Mouse (Mus musculus) embryonic facial prominence, embryonic 10.5 days (tissue): Measurements from ENCODE around the gene Mgarp. TPM values are rescaled to one million over a fixed set of nuclear protein-coding genes. Genes with fewer than 3 reads are reported as not detected.
"Not testable (repeated sequence)": the region's sequence is repeated elsewhere in the genome, so short reads cannot be mapped to it uniquely, and the experiment has no call there.

ENCODE experiments used
- DNase-seq: peaks from one replicate; pipeline ENCODE4 v3.0.0-alpha.2; 2017; ENCODE audit warnings: low spot score
- H3K27ac ChIP-seq: fragments of 300-500 bp; sonication (generic); replicated peaks from 2 replicates; pipeline ENCODE4 v1.5.1; 2016; ENCODE audit warnings: mild to moderate bottlenecking
- H3K27me3 ChIP-seq: fragments of 300-500 bp; sonication (generic); replicated peaks from 2 replicates; pipeline ENCODE4 v1.6.1; 2016; ENCODE audit warnings: low read depth, mild to moderate bottlenecking; ENCODE audit not compliant: poor library complexity, severe bottlenecking
- H3K36me3 ChIP-seq: fragments of 300-500 bp; sonication (generic); replicated peaks from 2 replicates; pipeline ENCODE4 v1.6.1; 2016; ENCODE audit warnings: mild to moderate bottlenecking, moderate library complexity
- H3K4me1 ChIP-seq: fragments of 300-500 bp; sonication (generic); 2 replicates; pipeline ENCODE4 v1.6.1; 2016
- H3K4me3 ChIP-seq: fragments of 300-500 bp; sonication (generic); 2 replicates; pipeline ENCODE4 v1.5.1; 2016; ENCODE audit warnings: mild to moderate bottlenecking, moderate library complexity
- H3K9me3 ChIP-seq: fragments of 300-500 bp; sonication (generic); 2 replicates; pipeline ENCODE4 v1.6.1; 2016; ENCODE audit warnings: mild to moderate bottlenecking
- WGBS: fragments of 180-500 bp; shearing (Covaris S2); methylation state at CpG from one replicate; pipeline ENCODE4 v1.1.7; 2016; 5-methylcytosine and 5-hydroxymethylcytosine counted together
- polyA plus RNA-seq: library from polyadenylated mRNA; unstranded; fragments of >200 nt; fragmentation: Nextera tagmentation; extraction: Ambion mirVana; gene quantifications from 2 replicates; pipeline ENCODE4 v1.2.1, GENCODE M21; 2016

Gene Mgarp
- polyA plus RNA-seq, 1 experiment from 2014 or later = 8.7 TPM

DNA sequence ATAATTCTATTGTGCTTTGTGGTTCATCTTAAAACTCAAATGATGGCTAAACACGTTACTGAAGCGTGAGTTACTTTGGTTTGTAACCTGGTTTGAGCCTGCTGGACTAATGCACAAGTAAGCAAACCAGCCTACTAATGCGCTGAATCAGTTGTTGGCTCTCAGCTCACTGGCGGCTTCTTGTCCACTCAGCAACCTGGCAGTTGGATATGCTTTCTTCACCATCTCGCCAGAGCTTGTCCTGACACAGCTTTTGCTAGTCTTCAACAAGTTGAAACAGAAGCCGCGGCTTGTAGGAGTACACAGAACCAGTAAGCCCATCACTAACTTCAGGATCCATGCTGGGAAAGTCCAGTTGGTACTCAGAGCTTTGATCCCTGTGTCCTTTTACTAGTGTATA lies 15.9 kb upstream of the Mgarp start:
- Histone ChIP-seq H3K27ac (no peak overlapping the region), H3K4me1 (peaks cover 21% of the 10 kb centered on the region), H3K27me3 (no peaks in the 10 kb centered on the region), H3K9me3 (no peaks in the 10 kb centered on the region), H3K4me3 (no peak overlapping the region), H3K36me3 (no peaks in the 10 kb centered on the region)
- DNase-seq = no peak
- 91% methylated on average over 7 of the region's 7 CpGs for WGBS

DNA sequence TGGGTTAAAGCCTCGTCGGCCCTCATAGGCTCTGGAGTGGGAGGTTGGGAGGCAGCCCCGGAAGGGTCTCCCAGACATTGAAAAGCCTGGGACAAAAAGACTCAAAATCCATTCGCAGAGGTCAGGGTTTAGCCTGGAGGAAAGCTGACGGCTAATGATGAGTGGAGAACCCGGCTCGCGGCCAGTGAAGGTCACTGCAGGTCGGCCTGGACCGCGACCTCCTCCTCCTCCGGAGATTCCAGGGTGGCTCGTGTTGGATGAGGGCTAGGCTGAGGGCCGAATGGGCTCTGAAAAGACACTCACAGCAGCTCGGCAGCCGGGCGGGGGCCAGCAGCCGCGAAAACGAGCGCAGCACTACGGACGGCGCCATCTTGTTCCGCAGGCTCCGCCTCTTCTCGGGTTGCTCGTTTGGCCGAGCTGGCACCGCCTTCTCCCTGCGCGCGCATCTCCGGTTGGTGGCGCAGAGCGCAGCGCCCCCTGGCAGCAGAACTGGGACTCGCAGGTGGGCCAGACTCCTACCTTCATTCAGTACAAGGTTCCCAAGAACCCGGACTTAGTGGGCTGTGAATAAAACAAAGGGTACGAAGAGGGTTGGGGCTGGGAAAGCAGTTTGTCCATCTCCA lies 12.1 kb upstream of the Mgarp start, which contains the start of gene Ndufc1:
Gene Ndufc1 (minus strand): TSS at position 428 of the 623 bp plus-strand sequence.
- Histone ChIP-seq H3K9me3 (no peaks in the 10 kb centered on the region), H3K27ac (peak within 1 kb of the TSS; percentile 98), H3K27me3 (no peaks in the 10 kb centered on the region), H3K36me3 (peaks cover 34% of the 10 kb centered on the region), H3K4me1 (peaks cover 8% of the 10 kb centered on the region), H3K4me3 (peak within 1 kb of the TSS; percentile 87)
- under 1% methylated on average over 40 of the region's 40 CpGs for WGBS
- peak; percentile 99 for DNase-seq

DNA sequence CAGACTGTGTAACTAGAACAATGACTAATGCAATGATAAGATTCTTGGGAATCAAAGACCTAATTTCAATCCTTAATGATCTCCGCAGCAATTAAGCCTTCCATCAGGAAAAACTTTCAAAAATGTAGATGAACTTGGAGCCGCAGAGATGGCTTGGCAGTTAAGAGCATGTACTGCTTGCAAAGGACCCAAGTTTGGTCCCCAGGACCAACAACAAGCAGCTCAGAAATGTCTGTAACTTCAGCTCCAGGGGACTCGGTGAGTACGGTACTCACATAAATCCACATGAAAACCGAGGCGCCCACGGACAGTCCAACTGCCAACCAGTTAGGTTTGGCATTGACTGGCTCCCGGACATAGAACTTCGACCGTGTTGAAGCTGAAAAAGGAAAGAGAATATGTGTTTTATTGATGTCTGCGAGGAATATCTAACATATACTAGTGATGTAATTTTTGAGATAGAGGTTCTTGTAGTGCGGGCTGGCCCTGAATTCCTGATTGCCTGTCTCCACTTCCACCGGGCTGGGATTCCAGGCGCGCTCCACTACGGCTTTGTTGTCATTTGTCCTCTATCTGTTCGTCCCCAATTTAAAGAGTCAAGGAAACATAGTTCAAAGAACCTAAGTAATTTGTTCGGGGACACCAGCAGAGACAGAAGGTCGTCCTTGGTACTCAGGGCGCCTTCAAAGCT lies 11.5 kb upstream of the Mgarp start:
- Histone ChIP-seq H3K27ac (peak overlapping the region; percentile 98), H3K36me3 (peaks cover 40% of the 10 kb centered on the region), H3K9me3 (no peaks in the 10 kb centered on the region), H3K4me3 (peak overlapping the region; percentile 87), H3K4me1 (peaks cover 8% of the 10 kb centered on the region), H3K27me3 (no peaks in the 10 kb centered on the region)
- WGBS = 24% methylated on average over 20 of the region's 20 CpGs
- no peak for DNase-seq

DNA sequence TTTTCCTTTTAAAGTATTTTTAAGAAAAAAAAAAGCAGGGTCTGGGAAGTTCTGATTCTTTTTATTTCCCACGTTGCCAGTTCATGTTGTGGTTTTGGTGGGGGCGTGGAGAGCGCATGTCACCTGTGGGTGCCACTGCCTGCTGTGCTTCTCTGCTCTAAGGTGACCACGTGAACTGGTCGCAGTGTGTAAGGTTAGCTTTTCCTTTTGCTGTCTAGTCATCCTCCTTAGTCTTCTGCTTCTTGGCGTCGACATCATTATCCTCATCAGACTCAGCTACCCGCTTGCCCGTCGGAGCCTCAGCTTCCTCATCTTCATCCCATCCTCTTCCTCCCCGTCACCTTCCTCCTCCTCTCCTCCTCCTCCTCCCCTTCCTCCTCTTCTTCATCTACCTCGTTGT lies 6.1 kb upstream of the Mgarp start:
- Histone ChIP-seq H3K4me3 (no peak overlapping the region), H3K9me3 (no peaks in the 10 kb centered on the region), H3K36me3 (peaks cover 47% of the 10 kb centered on the region), H3K4me1 (peaks cover 17% of the 10 kb centered on the region), H3K27ac (no peak overlapping the region), H3K27me3 (peaks cover 20% of the 10 kb centered on the region)
- DNase-seq = no peak
- WGBS = 92% methylated on average over 12 of the region's 12 CpGs

GRCm38 (mm10) chr3:51402054-51402453 lies 5.5 kb upstream of the Mgarp start:
- H3K9me3 ChIP-seq, DNase-seq, H3K4me3 ChIP-seq, H3K27ac ChIP-seq: not testable (repeated sequence)
- peaks cover 26% of the 10 kb centered on the region for H3K27me3 ChIP-seq
- peaks cover 46% of the 10 kb centered on the region for H3K36me3 ChIP-seq
- peaks cover 16% of the 10 kb centered on the region for H3K4me1 ChIP-seq
- 65% methylated on average over 4 of the region's 4 CpGs for WGBS

DNA sequence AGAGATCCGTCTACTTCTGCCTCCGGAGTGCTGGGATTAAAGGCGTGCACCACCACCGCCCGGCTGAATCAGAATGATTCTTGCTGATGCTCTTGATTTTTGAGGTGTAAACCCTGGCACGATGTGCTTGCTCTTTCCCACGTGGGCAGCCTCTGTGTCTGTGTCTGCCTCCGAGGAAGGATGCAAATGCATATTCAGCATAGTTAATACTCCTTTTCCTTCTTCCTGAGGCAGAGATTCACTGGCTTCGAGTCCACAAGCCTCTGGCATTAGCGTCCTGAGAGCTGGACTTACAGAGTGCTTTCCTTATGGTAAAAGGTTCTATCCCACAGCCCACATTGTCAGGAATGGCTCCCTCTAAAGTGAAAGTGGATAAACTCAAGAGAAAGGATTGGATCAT lies 4.1 kb upstream of the Mgarp start:
- H3K4me3 ChIP-seq = no peak overlapping the region
- no peak for DNase-seq
- peaks cover 40% of the 10 kb centered on the region for H3K27me3 ChIP-seq
- H3K36me3 ChIP-seq = peaks cover 33% of the 10 kb centered on the region
- no peaks in the 10 kb centered on the region for H3K9me3 ChIP-seq
- H3K27ac ChIP-seq = no peak overlapping the region
- peaks cover 26% of the 10 kb centered on the region for H3K4me1 ChIP-seq
- 82% methylated on average over 10 of the region's 10 CpGs for WGBS

- WGBS = 58% methylated on average over 4 of the region's 4 CpGs
- H3K4me3 ChIP-seq = no peak overlapping the region
- H3K9me3 ChIP-seq = no peaks in the 10 kb centered on the region
- H3K4me1 ChIP-seq = peaks cover 28% of the 10 kb centered on the region
- DNase-seq = no peak
- H3K27me3 ChIP-seq = peaks cover 49% of the 10 kb centered on the region
- peaks cover 22% of the 10 kb centered on the region for H3K36me3 ChIP-seq
- no peak overlapping the region for H3K27ac ChIP-seq
Observed at GRCm38 (mm10) chr3:51399531-51399930, 3.0 kb upstream of the Mgarp start.

GRCm38 (mm10) chr3:51398667-51399066 lies 2.1 kb upstream of the Mgarp start:
- Histone ChIP-seq H3K4me3 (no peak overlapping the region), H3K36me3 (peaks cover 13% of the 10 kb centered on the region), H3K27ac (no peak overlapping the region), H3K9me3 (no peaks in the 10 kb centered on the region), H3K4me1 (peaks cover 28% of the 10 kb centered on the region), H3K27me3 (peaks cover 49% of the 10 kb centered on the region)
- WGBS = 16% methylated on average over 3 of the region's 3 CpGs
- DNase-seq = no peak

DNA sequence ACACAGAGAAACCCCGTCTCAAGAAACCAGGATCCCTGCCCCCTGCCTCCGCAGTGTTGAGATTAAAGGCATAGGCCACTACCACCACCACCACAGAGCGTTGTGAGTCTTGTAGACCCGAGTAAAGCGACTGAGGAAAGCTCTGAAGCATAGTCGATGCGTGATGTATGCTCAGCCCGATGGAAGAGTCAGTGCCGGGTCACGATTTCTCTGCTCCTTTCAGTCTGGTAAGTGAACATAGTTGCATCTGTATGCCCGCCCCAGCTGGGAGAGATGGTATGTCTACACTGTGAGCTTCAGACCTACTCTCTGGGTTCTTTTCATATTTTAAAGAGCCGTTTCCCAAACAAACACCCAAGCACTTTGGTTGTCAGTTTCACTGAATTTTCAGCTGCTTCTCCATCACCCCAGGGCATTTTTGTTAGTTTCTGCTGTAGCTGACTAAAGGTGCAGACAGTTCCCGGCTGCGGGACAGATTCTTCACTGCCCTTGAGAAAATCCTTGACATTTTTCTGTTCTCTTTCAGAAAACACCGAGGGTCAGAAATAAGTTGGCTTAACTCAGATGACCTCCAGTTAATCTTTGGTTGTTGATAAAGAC lies 1.3 kb upstream of the Mgarp start:
- WGBS = 44% methylated on average over 15 of the region's 15 CpGs
- peaks cover 4% of the 10 kb centered on the region for H3K36me3 ChIP-seq

GRCm38 (mm10) chr3:51395461-51396145 lies 935 bp downstream of the Mgarp start:
- WGBS = 14% methylated on average over 19 of the region's 19 CpGs

More for the DNA sequence above, 1.3 kb upstream of the Mgarp start:
- no peak overlapping the region for H3K27ac ChIP-seq
- H3K27me3 ChIP-seq = peaks cover 49% of the 10 kb centered on the region
- H3K4me3 ChIP-seq = no peak overlapping the region
- no peaks in the 10 kb centered on the region for H3K9me3 ChIP-seq
- H3K4me1 ChIP-seq = peaks cover 28% of the 10 kb centered on the region
- no peak for DNase-seq

DNA sequence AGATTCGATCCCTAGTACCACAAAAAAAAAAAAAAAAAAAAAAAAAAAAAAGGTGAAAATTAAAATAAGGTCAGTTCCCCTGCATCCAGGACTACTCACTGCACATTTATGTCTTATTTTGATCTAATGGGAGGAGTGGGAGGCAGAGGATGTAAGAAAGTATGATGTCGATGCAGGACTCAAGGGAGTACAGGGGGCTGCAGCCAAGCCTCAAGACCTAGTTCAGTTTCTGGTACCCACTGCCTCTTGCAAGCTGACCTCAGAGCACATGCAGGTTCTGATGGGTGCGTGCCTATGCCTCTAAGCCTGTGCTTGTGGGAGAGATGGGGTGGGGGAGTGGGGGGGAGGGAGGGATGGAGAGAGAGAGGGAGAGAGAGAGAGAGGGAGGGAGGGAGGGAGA lies 1.7 kb downstream of the Mgarp start:
- no peak for DNase-seq
- Histone ChIP-seq H3K4me1 (peaks cover 28% of the 10 kb centered on the region), H3K27me3 (peaks cover 49% of the 10 kb centered on the region), H3K36me3 (no peaks in the 10 kb centered on the region), H3K4me3 (no peak overlapping the region), H3K27ac (no peak overlapping the region), H3K9me3 (no peaks in the 10 kb centered on the region)
- 57% methylated on average over 3 of the region's 3 CpGs for WGBS

More at GRCm38 (mm10) chr3:51395461-51396145, 935 bp downstream of the Mgarp start:
- no peaks in the 10 kb centered on the region for H3K9me3 ChIP-seq
- H3K27me3 ChIP-seq = peaks cover 49% of the 10 kb centered on the region
- H3K4me3 ChIP-seq = peak overlapping the region; percentile 63
- H3K4me1 ChIP-seq = peaks cover 28% of the 10 kb centered on the region
- H3K36me3 ChIP-seq = no peaks in the 10 kb centered on the region
- no peak overlapping the region for H3K27ac ChIP-seq
- no peak for DNase-seq

GRCm38 (mm10) chr3:51393651-51394050 lies 2.9 kb downstream of the Mgarp start:
- Histone ChIP-seq H3K27ac (no peak overlapping the region), H3K4me1 (peaks cover 27% of the 10 kb centered on the region), H3K4me3 (no peak overlapping the region), H3K27me3 (peaks cover 49% of the 10 kb centered on the region), H3K9me3 (no peaks in the 10 kb centered on the region), H3K36me3 (no peaks in the 10 kb centered on the region)
- 94% methylated on average over 2 of the region's 2 CpGs for WGBS
- DNase-seq = no peak
